Mouse (Mus musculus) brain, adult 2 months (tissue): ENCODE results near the gene Pank3.
"Not testable (repeated sequence)": the region's sequence is repeated elsewhere in the genome, so short reads cannot be mapped to it uniquely, and the experiment has no call there.

Experiments used
- DNase-seq: peaks from one replicate; pipeline ENCODE4 v3.0.0; 2011; ENCODE audit warnings: low read depth, low spot score

Gene Pank3

DNA sequence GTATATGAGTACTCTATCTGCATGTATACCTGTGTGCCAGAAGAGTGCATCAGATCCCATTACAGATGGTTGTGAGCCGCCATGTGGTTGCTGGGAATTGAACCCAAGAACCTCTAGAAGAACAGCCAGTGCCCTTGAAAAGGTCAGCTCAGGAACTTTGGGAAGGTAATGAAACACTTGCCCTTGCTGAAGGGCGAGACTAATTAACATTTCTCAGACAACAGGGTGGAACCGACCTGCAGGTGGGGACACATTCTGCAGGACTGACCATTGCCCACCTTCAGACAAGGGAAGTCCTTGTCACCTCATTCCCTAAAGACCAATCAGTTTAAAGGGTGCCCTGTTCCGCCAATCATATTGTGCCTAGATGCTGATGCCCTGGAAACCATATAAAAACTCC, 71.5 kb downstream of the Pank3 start:
- DNase-seq: not testable (repeated sequence)
